Mouse (Mus musculus): ENCODE data around the gene Cdk13. TPM values are rescaled to one million over a fixed set of nuclear protein-coding genes. Genes with fewer than 3 reads are reported as not detected.

The Cdk13 gene
- polyA plus RNA-seq, 1 experiment = 30.3 TPM

GRCm38 (mm10) chr13:17805614-17805975 lies 698 bp upstream of the Cdk13 start:
- H3K27ac ChIP-seq (ENCODE audit: insufficient read depth, low read length) = peak overlapping the region; percentile 88
- no peak for TF ChIP-seq CTCF (IDR thresholded peaks at IDR 0.05; ENCODE audit: extremely low read depth, insufficient read depth, low read length)
- no peak for TF ChIP-seq POLR2A (IDR thresholded peaks at IDR 0.05; ENCODE audit: extremely low read depth, insufficient read depth, low read length)
- no peaks in the 10 kb centered on the region for H3K4me1 ChIP-seq (ENCODE audit: control insufficient read depth, insufficient read depth, low read length)
- peak overlapping the region; percentile 70 for H3K4me3 ChIP-seq (ENCODE audit: insufficient read depth, low read length)

- Histone ChIP-seq H3K4me1 (ENCODE audit: control insufficient read depth, insufficient read depth, low read length) (no peaks in the 10 kb centered on the region; the same call in 1 of the 2 replicates), H3K27ac (ENCODE audit: insufficient read depth, low read length) (peak overlapping the region; percentile 100), H3K4me3 (ENCODE audit: insufficient read depth, low read length) (peak overlapping the region; percentile 70)
- TF ChIP-seq POLR2A (IDR thresholded peaks at IDR 0.05; ENCODE audit: extremely low read depth, insufficient read depth, low read length) (no peak), CTCF (IDR thresholded peaks at IDR 0.05; ENCODE audit: extremely low read depth, insufficient read depth, low read length) (no peak)
Observed at GRCm38 (mm10) chr13:17804058-17804841, 647 bp downstream of the Cdk13 start.

- no peaks in the 10 kb centered on the region; the same call in 1 of the 2 replicates for H3K4me1 ChIP-seq (ENCODE audit: control insufficient read depth, insufficient read depth, low read length)
- H3K4me3 ChIP-seq (ENCODE audit: insufficient read depth, low read length) = peak overlapping the region; percentile 70
- peak overlapping the region; percentile 80 for H3K27ac ChIP-seq (ENCODE audit: insufficient read depth, low read length)
- TF ChIP-seq POLR2A (IDR thresholded peaks at IDR 0.05; ENCODE audit: extremely low read depth, insufficient read depth, low read length) (no peak), CTCF (IDR thresholded peaks at IDR 0.05; ENCODE audit: extremely low read depth, insufficient read depth, low read length) (no peak)
Observed at GRCm38 (mm10) chr13:17803331-17804057, 1.4 kb downstream of the Cdk13 start.

- H3K27ac ChIP-seq (ENCODE audit: insufficient read depth, low read length) = peak overlapping the region; percentile 80; the same call in 1 of the 2 replicates
- TF ChIP-seq CTCF (IDR thresholded peaks at IDR 0.05; ENCODE audit: extremely low read depth, insufficient read depth, low read length) (no peak), POLR2A (IDR thresholded peaks at IDR 0.05; ENCODE audit: extremely low read depth, insufficient read depth, low read length) (no peak)
- peak overlapping the region; percentile 70 for H3K4me3 ChIP-seq (ENCODE audit: insufficient read depth, low read length)
- H3K4me1 ChIP-seq (ENCODE audit: control insufficient read depth, insufficient read depth, low read length) = no peaks in the 10 kb centered on the region; the same call in 1 of the 2 replicates
Observed at GRCm38 (mm10) chr13:17802880-17803279, 2.0 kb downstream of the Cdk13 start.

GRCm38 (mm10) chr13:17799735-17800134 lies 5.2 kb downstream of the Cdk13 start:
- no peak overlapping the region for H3K4me3 ChIP-seq (ENCODE audit: insufficient read depth, low read length)
- TF ChIP-seq POLR2A (IDR thresholded peaks at IDR 0.05; ENCODE audit: extremely low read depth, insufficient read depth, low read length) (no peak), CTCF (IDR thresholded peaks at IDR 0.05; ENCODE audit: extremely low read depth, insufficient read depth, low read length) (no peak)
- H3K27ac ChIP-seq (ENCODE audit: insufficient read depth, low read length) = no peak overlapping the region
- peaks cover 1% of the 10 kb centered on the region; the same call in 1 of the 2 replicates for H3K4me1 ChIP-seq (ENCODE audit: control insufficient read depth, insufficient read depth, low read length)

- Histone ChIP-seq H3K4me3 (ENCODE audit: insufficient read depth, low read length) (no peak overlapping the region), H3K4me1 (ENCODE audit: control insufficient read depth, insufficient read depth, low read length) (peaks cover 1% of the 10 kb centered on the region; the same call in 1 of the 2 replicates), H3K27ac (ENCODE audit: insufficient read depth, low read length) (no peak overlapping the region)
- TF ChIP-seq POLR2A (IDR thresholded peaks at IDR 0.05; ENCODE audit: extremely low read depth, insufficient read depth, low read length) (no peak), CTCF (IDR thresholded peaks at IDR 0.05; ENCODE audit: extremely low read depth, insufficient read depth, low read length) (no peak)
Observed at GRCm38 (mm10) chr13:17795757-17796456, 9.0 kb downstream of the Cdk13 start.

- no peak for TF ChIP-seq POLR2A (IDR thresholded peaks at IDR 0.05; ENCODE audit: extremely low read depth, insufficient read depth, low read length)
- H3K27ac ChIP-seq (ENCODE audit: insufficient read depth, low read length) = no peak overlapping the region
- no peak overlapping the region for H3K4me3 ChIP-seq (ENCODE audit: insufficient read depth, low read length)
Observed at GRCm38 (mm10) chr13:17783643-17784042, 21.3 kb downstream of the Cdk13 start.

GRCm38 (mm10) chr13:17779923-17780322 lies 25.0 kb downstream of the Cdk13 start:
- no peak overlapping the region for H3K4me3 ChIP-seq (ENCODE audit: insufficient read depth, low read length)
- H3K4me1 ChIP-seq (ENCODE audit: control insufficient read depth, insufficient read depth, low read length) = no peaks in the 10 kb centered on the region
- TF ChIP-seq POLR2A (IDR thresholded peaks at IDR 0.05; ENCODE audit: extremely low read depth, insufficient read depth, low read length) (no peak), CTCF (IDR thresholded peaks at IDR 0.05; ENCODE audit: extremely low read depth, insufficient read depth, low read length) (no peak)

More at GRCm38 (mm10) chr13:17783643-17784042, 21.3 kb downstream of the Cdk13 start:
- no peaks in the 10 kb centered on the region for H3K4me1 ChIP-seq (ENCODE audit: control insufficient read depth, insufficient read depth, low read length)

GRCm38 (mm10) chr13:17776303-17776702 lies 28.6 kb downstream of the Cdk13 start:
- TF ChIP-seq CTCF (IDR thresholded peaks at IDR 0.05; ENCODE audit: extremely low read depth, insufficient read depth, low read length) (no peak), POLR2A (IDR thresholded peaks at IDR 0.05; ENCODE audit: extremely low read depth, insufficient read depth, low read length) (no peak)
- H3K4me3 ChIP-seq (ENCODE audit: insufficient read depth, low read length) = no peak overlapping the region
- H3K27ac ChIP-seq (ENCODE audit: insufficient read depth, low read length) = no peak overlapping the region
- H3K4me1 ChIP-seq (ENCODE audit: control insufficient read depth, insufficient read depth, low read length) = peaks cover 6% of the 10 kb centered on the region; the same call in 1 of the 2 replicates

More at GRCm38 (mm10) chr13:17779923-17780322, 25.0 kb downstream of the Cdk13 start:
- H3K27ac ChIP-seq (ENCODE audit: insufficient read depth, low read length) = no peak overlapping the region
